Mouse (Mus musculus) heart, postnatal 4 days (tissue): ENCODE measurements around the gene Kcnc1. TPM values are rescaled to one million over a fixed set of nuclear protein-coding genes. Genes with fewer than 3 reads are reported as not detected.

Experiments
- DNase-seq: peaks from one replicate; pipeline ENCODE4 v3.0.0; 2021
- total RNA-seq, 2 experiments: library from RNA; stranded (reverse); gene quantifications; 2 replicates each; pipeline ENCODE4 v1.2.3; 2021

Gene Kcnc1
- total RNA-seq, 2 experiments from 2014 or later = 0.02 to 0.05 TPM

DNA sequence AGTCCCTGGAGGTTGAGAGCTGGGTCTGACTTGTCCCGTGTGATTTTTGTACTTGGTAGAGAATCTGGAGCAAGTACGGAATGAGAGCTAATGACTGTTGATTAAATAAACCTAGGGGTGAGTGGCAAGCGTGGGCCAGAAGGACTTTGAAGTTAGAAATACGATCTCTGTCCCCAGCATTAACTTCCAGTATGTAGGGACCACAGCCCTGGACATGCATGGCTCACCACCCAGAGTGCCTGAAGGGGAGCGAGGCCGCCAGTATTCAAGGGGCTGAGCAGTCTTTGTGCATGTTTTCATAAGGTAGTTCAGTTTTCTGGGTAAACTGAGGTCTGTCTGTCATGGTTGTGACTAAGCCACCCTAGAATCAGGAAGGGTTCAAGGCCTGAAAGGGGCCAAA lies 726 bp upstream of the Kcnc1 start:
- DNase-seq = no peak

- no peak for DNase-seq
These were observed 833 bp downstream of the Kcnc1 start for GRCm38 (mm10) chr7:46396928-46397731.

DNA sequence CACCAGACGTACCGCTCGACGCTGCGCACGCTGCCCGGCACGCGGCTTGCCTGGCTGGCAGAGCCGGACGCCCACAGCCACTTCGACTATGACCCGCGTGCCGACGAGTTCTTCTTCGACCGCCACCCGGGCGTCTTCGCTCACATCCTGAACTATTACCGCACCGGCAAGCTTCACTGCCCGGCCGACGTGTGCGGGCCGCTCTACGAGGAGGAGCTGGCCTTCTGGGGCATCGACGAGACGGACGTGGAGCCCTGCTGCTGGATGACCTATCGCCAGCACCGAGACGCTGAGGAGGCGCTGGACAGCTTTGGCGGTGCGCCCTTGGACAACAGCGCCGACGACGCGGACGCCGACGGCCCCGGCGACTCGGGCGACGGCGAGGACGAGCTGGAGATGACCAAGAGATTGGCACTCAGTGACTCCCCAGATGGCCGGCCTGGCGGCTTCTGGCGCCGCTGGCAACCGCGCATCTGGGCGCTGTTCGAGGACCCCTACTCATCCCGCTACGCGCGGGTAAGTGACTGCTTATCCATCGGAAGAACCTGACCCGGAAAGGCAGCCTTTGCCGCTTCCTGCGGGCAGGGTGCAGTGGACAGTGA lies 1.5 kb downstream of the Kcnc1 start:
- no peak for DNase-seq

DNA sequence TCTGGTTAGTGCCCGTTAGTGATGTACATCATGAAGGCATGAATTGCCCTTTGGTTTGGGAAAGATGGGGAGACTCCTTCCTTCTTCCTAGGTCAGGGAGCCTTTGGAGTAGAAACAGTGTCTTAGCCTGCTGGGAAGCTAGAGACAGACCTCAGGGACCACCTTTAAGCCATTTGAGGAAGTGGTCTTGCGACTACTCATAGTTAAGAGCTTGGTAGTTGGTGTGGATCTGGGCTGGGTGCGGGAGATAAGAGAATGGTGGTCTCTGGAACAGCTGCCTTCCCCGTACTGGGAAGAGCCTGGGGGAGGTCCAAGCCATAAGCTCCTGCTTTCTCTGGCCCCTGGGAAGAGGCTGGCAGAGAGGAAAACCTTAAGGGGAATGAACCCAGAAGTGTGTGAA lies 2.3 kb downstream of the Kcnc1 start:
- no peak for DNase-seq

- no peak for DNase-seq
These were observed 3.4 kb downstream of the Kcnc1 start for GRCm38 (mm10) chr7:46399676-46400075.

GRCm38 (mm10) chr7:46400346-46400745 lies 4.0 kb downstream of the Kcnc1 start:
- DNase-seq = no peak

- DNase-seq = no peak
These were observed 5.3 kb downstream of the Kcnc1 start for GRCm38 (mm10) chr7:46401371-46402180.

DNA sequence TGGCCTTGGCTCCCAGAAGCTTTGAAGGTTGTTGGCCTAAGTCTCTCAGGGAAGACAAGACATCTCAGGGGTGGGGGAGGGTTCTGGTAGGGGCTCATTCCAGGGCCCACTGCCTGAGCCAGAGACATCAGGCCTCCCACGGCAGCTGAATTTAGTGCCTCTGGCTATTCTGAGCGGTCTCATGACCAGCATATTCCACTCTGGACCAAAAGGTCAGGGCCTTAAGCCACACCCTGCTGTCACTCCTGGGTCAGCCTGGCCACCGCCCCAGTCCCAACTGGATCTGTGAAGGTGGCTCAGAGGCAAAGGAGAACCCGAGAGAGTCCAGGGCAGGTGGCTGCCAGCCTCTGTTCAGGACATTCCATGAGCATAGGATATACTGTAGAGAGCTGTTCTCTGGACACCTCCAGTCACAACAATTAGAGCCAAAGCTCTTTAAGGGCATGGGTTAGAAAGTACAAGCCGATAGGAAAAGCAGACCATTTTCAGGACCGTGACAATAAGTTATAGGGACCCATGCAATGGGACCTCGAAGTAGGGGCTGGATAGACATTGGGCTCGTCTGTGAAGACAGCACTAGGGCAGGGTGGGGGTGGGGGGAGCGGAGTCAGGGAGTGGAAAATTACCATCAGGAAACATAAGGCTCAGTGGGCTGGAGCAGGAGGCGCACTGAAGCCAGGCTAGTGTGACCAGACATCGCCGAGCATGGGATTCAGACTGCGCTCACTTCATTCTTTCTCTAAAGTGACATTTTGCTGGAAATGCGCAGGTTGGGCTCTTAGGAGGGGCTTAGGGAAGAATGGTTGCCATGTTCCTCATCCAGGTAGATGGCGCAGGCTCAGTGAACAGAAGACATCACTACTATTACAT lies 7.6 kb downstream of the Kcnc1 start:
- DNase-seq = no peak

- DNase-seq = no peak
These were observed 8.5 kb downstream of the Kcnc1 start for GRCm38 (mm10) chr7:46404756-46405155.

DNA sequence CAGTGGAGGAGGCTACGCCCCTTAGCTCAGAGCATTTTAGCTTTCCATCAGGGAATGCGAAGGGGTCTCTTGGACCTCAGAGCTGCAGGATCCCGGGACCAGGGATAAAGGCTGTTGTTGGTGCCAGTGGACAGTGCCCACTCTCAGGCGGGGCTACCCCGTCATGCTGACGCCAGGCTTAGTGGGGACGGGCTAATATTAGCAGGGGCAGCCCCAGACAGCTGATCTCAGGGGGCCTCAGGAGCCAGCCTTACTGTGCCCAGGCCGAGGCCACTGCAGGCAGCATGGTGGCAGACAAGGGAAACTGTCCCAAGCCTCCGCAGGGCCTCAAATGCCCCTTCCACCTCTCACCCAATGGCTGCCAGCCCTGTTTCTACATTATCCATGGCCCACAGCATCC lies 12.3 kb downstream of the Kcnc1 start:
- DNase-seq = no peak

GRCm38 (mm10) chr7:46409204-46409789 lies 13.0 kb downstream of the Kcnc1 start:
- no peak for DNase-seq

- no peak for DNase-seq
These were observed 14.4 kb downstream of the Kcnc1 start for GRCm38 (mm10) chr7:46410727-46411126.

DNA sequence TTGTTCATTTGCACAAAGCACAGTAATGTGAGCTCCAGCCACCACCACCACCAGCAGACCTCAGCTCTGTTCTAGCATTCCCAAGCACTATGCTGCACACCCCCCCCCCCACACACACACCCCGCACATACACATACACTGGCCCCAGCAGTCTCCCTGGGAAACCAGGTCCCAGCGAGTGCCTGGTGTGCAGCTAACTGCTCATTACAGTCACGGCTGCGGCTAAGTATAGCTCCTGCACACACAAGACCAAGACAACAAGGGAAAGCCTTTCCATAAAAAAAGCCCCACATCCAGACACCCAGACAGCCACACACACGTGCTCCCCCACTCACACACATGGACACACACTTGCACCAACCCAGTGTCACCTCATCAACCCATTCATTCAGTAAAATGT lies 16.5 kb downstream of the Kcnc1 start:
- no peak for DNase-seq

GRCm38 (mm10) chr7:46413959-46414725 lies 17.8 kb downstream of the Kcnc1 start:
- no peak for DNase-seq

- DNase-seq = no peak
These were observed 19.6 kb downstream of the Kcnc1 start for GRCm38 (mm10) chr7:46415818-46416425.

DNA sequence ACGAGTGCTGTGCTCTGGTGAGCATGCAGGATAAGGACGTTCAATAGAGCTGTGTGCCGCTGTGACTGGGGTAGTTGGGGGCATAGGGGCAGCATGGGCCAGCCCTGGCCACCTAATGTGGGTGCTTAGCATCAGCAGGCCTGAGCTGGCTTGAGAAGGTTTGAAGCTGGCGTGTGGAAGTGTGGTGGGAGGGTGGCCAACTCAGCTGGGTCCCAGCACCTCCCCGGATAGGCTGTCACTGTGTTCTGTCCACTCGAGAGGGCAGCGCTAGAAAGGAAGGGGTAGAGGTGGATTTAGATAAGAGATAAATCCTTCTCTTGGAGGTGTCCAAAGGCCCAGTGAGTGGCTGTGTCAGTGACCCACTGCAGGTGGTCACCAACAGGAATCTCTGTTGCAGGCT lies 21.2 kb downstream of the Kcnc1 start:
- no peak for DNase-seq

DNA sequence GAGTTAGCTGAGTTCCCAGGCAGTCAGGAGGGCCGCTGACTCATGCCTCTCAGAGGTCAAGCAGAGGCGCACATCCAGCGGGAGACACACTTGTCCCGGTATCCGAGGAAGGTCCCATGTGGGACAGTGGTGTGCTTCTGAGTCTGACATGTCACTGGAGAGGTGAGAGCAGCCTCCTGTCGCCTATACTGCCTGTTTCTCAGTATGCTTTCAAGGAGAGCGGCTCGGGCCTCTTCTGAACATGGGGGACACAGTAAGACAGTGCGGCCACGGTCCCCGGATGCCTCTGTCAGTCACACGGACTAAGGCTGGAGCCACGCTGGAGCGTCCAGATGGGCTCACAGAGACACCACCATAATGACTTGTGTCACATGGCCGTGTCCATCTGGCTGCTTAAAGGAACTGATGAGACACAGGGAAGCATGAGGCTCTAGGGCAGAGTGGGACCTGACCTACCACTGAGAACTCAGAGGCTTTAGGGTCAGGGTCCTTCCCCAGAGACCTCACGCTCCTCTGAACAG lies 21.9 kb downstream of the Kcnc1 start:
- DNase-seq = no peak

DNA sequence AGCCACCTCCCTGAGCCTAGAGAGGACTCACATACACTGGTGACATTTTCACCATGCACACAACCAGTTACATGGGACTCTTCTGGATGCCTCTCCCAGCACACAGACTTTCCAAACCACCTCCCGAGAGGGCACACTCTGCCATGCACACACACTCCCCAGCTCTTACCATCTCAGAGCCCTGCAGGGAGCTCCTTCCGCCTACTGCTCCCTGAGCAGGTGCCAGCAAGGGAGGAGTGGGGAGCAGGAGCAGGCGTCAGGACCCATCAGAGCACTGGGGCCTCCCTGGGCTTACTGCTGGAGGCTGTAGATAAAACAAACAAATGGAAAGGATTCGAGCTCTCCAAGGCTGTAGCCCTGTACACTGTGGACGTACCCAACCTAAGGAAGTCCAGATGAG lies 25.2 kb downstream of the Kcnc1 start:
- no peak for DNase-seq

DNA sequence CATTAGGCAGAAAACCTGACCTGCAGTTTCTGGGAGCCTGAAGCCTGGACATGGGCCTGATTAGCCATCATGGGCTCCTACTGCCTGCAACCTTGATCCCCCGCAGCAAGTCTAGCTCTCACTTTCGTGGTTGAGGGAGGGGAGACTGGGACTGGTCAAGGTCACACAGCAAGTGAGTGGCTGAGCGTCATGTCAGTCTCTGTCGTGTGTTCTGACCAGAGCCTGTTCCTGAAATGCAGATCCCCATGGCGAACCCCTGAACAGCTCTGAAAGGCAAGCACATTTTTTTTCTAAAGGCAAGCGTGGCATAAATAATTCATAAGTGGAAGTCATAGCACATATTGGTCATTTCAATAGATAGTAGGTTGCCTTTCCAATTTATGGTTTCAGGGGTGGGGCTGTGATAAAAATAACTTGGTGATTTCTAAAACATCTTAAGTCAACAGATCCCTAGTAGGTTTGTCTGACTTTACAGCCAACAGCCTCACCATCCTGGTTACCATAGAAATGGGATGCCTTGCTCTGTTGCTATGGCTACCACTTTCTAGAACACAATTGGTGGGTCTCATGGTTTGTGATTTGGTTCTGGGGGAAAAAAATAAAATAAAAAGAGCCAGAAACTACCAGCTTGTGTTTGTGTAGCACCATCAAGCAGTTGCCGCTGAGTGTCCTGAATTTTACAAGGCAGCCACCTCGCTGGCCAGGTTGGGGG lies 25.9 kb downstream of the Kcnc1 start:
- DNase-seq = no peak
